Comparison of ENCODE assay signal across 27 mouse cellular contexts in the genomic region with DNA sequence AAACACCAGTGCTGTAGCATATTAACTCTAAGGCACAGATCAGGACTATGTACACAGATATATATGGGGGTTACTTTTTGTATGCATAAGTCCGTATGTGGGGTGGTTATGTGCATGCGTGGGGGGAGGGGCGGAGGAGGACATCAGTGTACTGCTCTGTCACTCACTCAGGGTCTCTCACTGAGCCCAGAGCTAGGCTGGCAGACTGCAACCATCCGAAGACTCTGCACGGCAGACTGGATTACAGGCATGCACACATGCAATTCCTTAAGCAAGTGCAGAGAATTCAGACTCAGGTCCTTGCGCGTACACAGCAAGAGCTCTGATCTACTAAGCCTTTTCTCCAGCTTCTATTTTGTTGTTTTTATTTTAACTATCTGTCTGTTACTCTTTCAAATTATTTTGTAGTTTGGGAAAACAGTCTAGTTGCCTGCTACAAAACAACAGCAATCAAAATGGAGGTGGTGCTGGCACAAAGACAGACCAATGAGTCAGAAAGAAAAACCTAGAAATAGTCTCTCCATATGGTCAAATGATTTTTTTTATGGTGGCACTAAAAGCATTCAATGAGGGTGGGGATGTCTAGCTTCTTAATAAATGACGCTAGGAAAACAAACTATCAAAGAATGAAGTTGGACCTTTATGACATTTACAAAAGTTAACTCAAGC. TPM values are rescaled to one million over a fixed set of nuclear protein-coding genes. Genes with fewer than 3 reads are reported as not detected.
DNase-seq lines count a peak whose midpoint lies in the region; ATAC-seq and TF ChIP-seq lines count a peak whose summit lies in the region.
"Had no signal": no experiment of that assay in that cellular context is flagged by ENCODE, and none has a peak within 500 bp of the region (broad histone marks: within the 10 kb centered on the region; RNA-seq: fewer than 3 reads in every experiment).

No protein-coding gene starts in this region.

- 0 out of 2 replicates have a peak, but pooled peaks cover 6% of the 10 kb centered on the region for H3K4me1 ChIP-seq in kidney, embryonic 16.5 days (ENCODE audit: insufficient read depth, low read length)
- no peaks in the 10 kb centered on the region for H3K4me1 ChIP-seq in lung, postnatal 0 days (ENCODE audit: insufficient read depth, low read depth, low read length)
- H3K4me1 ChIP-seq: forebrain, embryonic 15.5 days; hindbrain, embryonic 15.5 days; limb, embryonic 13.5 days; liver, embryonic 12.5 days; neural tube, embryonic 13.5 days had no signal

- no peaks in the 10 kb centered on the region for H3K27me3 ChIP-seq in kidney, embryonic 16.5 days (ENCODE audit: insufficient read depth, low read length)
- H3K27me3 ChIP-seq in lung, postnatal 0 days (replicated peaks; ENCODE audit: insufficient read depth, low read length) = no peaks in the 10 kb centered on the region
- H3K27me3 ChIP-seq: forebrain, embryonic 15.5 days; hindbrain, embryonic 15.5 days; limb, embryonic 13.5 days; liver, embryonic 12.5 days; neural tube, embryonic 13.5 days had no signal

- no peak overlapping the region; the same call in 1 of the 2 replicates for H3K27ac ChIP-seq in kidney, embryonic 16.5 days (ENCODE audit: low read length)
- no peak overlapping the region for H3K27ac ChIP-seq in lung, postnatal 0 days (ENCODE audit: low read length)
- H3K27ac ChIP-seq: forebrain, embryonic 15.5 days; hindbrain, embryonic 15.5 days; limb, embryonic 13.5 days; liver, embryonic 12.5 days; neural tube, embryonic 13.5 days had no signal

- no peak for TF ChIP-seq EP300 in lung, postnatal 0 days (IDR thresholded peaks at IDR 0.05)

- peak; percentile 95 for ATAC-seq in kidney, embryonic 16.5 days (ENCODE audit: low FRiP score, low TSS enrichment)
- ATAC-seq in lung, postnatal 0 days = no peak
- ATAC-seq: CD4-positive, CD25-positive, alpha-beta regulatory T cell, adult 4 months; forebrain, embryonic 15.5 days; intestine, postnatal 0 days; liver, embryonic 12.5 days; midbrain, embryonic 16.5 days had no signal

- H3K4me3 ChIP-seq in kidney, embryonic 16.5 days (ENCODE audit: low read length) = no peak overlapping the region
- H3K4me3 ChIP-seq in lung, postnatal 0 days (ENCODE audit: low read depth, low read length) = no peak overlapping the region
- H3K4me3 ChIP-seq: forebrain, embryonic 15.5 days; hindbrain, embryonic 15.5 days; limb, embryonic 13.5 days; liver, embryonic 12.5 days; myocyte; neural tube, embryonic 13.5 days had no signal

- peak; percentile 22 to 37 for DNase-seq in cerebellum, adult 18-20 months
- no peak for DNase-seq in cerebellum, adult 11 months
- no peak for DNase-seq in kidney, postnatal 25 days
- DNase-seq in brain, adult 2 months (ENCODE audit: low read depth, low spot score) = peak; percentile 63
- DNase-seq in cerebellum, postnatal 10 days = peak; percentile 51 to 66
- no peak for DNase-seq in testis, postnatal 10 days (ENCODE audit: low spot score)
- DNase-seq in lung, postnatal 0 days (ENCODE audit: low spot score) = no peak
- DNase-seq: adrenal gland, postnatal 14 days; gastrocnemius, postnatal 14 days; heart, adult 11 months; lung, adult 18-20 months; right cerebral cortex, adult 18-20 months; right cerebral cortex, postnatal 4 days; thymus, postnatal 36 days had no signal

- no peaks in the 10 kb centered on the region for H3K9me3 ChIP-seq in kidney, embryonic 16.5 days (ENCODE audit: low read length)
- no peaks in the 10 kb centered on the region for H3K9me3 ChIP-seq in lung, postnatal 0 days (ENCODE audit: low read length)
- H3K9me3 ChIP-seq: forebrain, embryonic 15.5 days; hindbrain, embryonic 15.5 days; limb, embryonic 13.5 days; liver, embryonic 12.5 days; neural tube, embryonic 13.5 days had no signal

- H3K4me2 ChIP-seq in kidney, embryonic 16.5 days (replicated peaks; ENCODE audit: low read depth, low read length) = no peak overlapping the region
- no peak overlapping the region for H3K4me2 ChIP-seq in lung, postnatal 0 days (replicated peaks; ENCODE audit: low read depth, low read length)
- H3K4me2 ChIP-seq: forebrain, embryonic 15.5 days; heart, embryonic 11.5 days; hindbrain, embryonic 15.5 days; limb, embryonic 13.5 days; liver, embryonic 12.5 days; neural tube, embryonic 13.5 days had no signal

- no peak for TF ChIP-seq CTCF in lung, postnatal 0 days (IDR thresholded peaks at IDR 0.05)

- no peak overlapping the region for H3K9ac ChIP-seq in kidney, embryonic 16.5 days (replicated peaks; ENCODE audit: low read length)
- no peak overlapping the region for H3K9ac ChIP-seq in lung, postnatal 0 days (replicated peaks; ENCODE audit: low read depth)
- H3K9ac ChIP-seq: forebrain, embryonic 15.5 days; hindbrain, embryonic 15.5 days; limb, embryonic 13.5 days; liver, embryonic 12.5 days; neural tube, embryonic 13.5 days had no signal

- H3K36me3 ChIP-seq in kidney, embryonic 16.5 days (ENCODE audit: insufficient read depth, low read length) = peaks cover 11% of the 10 kb centered on the region
- H3K36me3 ChIP-seq in lung, postnatal 0 days (ENCODE audit: insufficient read depth, low read length) = peaks cover 14% of the 10 kb centered on the region

- WGBS in kidney, embryonic 16.5 days = 62% methylated on average over 8 of the region's 8 CpGs
- WGBS in lung, postnatal 0 days = 91% methylated on average over 8 of the region's 8 CpGs

RNA-seq across cellular contexts. Expression of a gene that starts 21.0 kb away (rescaled TPM):
- polyA plus RNA-seq in kidney, embryonic 16.5 days (2015; fragmentation: Nextera tagmentation; extraction: Ambion mirVana) = 7.0 and 7.6 TPM in 2 replicates
- 4.8 and 5.8 TPM in 2 replicates for polyA plus RNA-seq in lung, postnatal 0 days (2015; fragmentation: Nextera tagmentation; extraction: Ambion mirVana)

RNA-seq across cellular contexts. Expression of a gene that starts 44.1 kb away (rescaled TPM):
- polyA plus RNA-seq in kidney, embryonic 16.5 days (2015; fragmentation: Nextera tagmentation; extraction: Ambion mirVana) = 1.2 and 2.1 TPM in 2 replicates
- polyA plus RNA-seq in lung, postnatal 0 days (2015; fragmentation: Nextera tagmentation; extraction: Ambion mirVana) = 0.05 TPM in 1 of 2 replicates, not detected in the other
- polyA plus RNA-seq: CD4-positive, CD25-positive, alpha-beta regulatory T cell, adult 4 months; heart, postnatal 0 days; limb, embryonic 13.5 days; myocyte; stomach, embryonic 14.5 days had no signal

Comparison
In these comparisons a context has a peak if more than half of its experiments do, and no peak if none do; other contexts are left out.
1. DNase-seq: peak in cerebellum, adult 18-20 months (2 of 2), brain, adult 2 months (single experiment) and cerebellum, postnatal 10 days (2 of 2); none in cerebellum, adult 11 months (single experiment), kidney, postnatal 25 days (0 of 2), testis, postnatal 10 days (single experiment) and lung, postnatal 0 days (single experiment).